Mouse (Mus musculus): Measurements from ENCODE around the gene Ubr1. TPM values are rescaled to one million over a fixed set of nuclear protein-coding genes. Genes with fewer than 3 reads are reported as not detected.
"Not testable (repeated sequence)": the region's sequence is repeated elsewhere in the genome, so short reads cannot be mapped to it uniquely, and the experiment has no call there.

The Ubr1 gene
- polyA plus RNA-seq, 1 experiment from 2014 or later = 14.1 TPM

DNA sequence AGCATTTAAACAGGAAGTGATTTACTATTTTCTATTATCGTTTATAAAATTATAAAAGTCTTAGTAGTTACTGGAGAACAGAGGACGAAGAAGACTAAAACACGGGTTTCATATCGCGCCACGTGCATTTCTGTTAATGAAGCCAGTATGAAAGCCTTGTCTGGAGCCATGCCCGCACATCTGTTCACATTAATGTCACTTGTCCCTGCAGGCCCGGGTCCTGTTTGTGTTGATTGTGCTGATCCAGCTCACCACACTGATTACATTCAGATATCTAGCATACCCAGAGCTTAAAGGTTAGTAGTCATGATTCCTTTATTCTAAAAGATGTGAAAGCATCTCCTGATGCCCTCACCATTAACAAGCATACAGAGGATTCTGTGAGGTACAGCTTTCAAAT, 28.3 kb upstream of the Ubr1 start:
- no peaks in the 10 kb centered on the region for H3K27me3 ChIP-seq
- DNase-seq (no peak), ATAC-seq (ENCODE audit: low read depth) (peak; percentile 69)
- H3K27ac ChIP-seq = no peak overlapping the region
- H3K4me3 ChIP-seq (replicated peaks) = no peak overlapping the region
- H3K9ac ChIP-seq = no peak overlapping the region
- 62% methylated on average over 8 of the region's 8 CpGs for WGBS (ENCODE audit: insufficient replicate concordance)
- no peaks in the 10 kb centered on the region for H3K36me3 ChIP-seq
- H3K4me1 ChIP-seq (replicated peaks) = peaks cover 8% of the 10 kb centered on the region
- no peak overlapping the region for H3K4me2 ChIP-seq
- H3K9me3 ChIP-seq (replicated peaks) = no peaks in the 10 kb centered on the region

DNA sequence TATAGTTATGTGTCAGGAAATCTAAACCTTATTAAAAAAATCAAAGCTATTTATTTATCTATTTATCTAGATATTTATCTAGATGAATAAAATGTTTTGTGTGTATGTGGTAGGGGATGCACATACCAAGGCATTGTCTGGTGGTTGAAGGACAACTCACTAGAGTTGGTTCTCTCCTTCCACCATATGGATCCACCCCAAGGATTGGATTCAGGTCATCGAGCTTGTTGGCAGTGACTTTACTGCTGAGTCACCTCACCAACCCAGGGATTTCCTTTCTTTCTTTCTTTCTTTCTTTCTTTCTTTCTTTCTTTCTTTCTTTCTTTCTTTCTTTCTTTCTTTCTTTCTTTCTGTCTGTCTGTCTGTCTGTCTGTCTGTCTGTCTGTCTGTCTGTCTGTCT, 26.1 kb upstream of the Ubr1 start:
- not testable (repeated sequence) for H3K27ac ChIP-seq; ATAC-seq (ENCODE audit: low read depth); H3K27me3 ChIP-seq; H3K9me3 ChIP-seq (replicated peaks); DNase-seq; H3K9ac ChIP-seq; H3K4me3 ChIP-seq (replicated peaks); H3K36me3 ChIP-seq; H3K4me2 ChIP-seq
- H3K4me1 ChIP-seq (replicated peaks) = peaks cover 11% of the 10 kb centered on the region
- 46% methylated on average over 1 of the region's 1 CpGs for WGBS (ENCODE audit: insufficient replicate concordance)

DNA sequence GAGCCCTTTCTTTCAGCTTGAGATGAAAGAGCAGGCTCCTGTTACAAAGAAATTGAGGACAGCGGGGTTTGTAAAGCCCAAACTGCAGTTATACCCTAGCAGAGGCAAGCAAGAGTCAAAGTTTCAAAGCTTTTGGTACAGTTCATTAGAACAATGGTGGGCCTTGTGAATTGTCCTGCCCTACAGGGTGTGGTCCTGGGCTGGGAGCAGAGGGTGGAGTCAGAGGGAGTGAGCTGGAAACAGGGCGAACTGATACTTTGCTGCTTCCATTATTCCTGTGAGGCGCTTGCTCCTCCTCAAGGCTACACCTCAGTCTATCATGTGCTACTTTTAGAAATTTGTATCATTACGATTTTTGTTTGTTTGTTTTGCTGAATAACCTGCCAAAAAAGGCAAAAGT, 20.7 kb upstream of the Ubr1 start:
- Histone ChIP-seq H3K4me1 (replicated peaks) (peaks cover 11% of the 10 kb centered on the region), H3K4me2 (no peak overlapping the region), H3K4me3 (replicated peaks) (no peak overlapping the region), H3K27ac (no peak overlapping the region), H3K27me3 (no peaks in the 10 kb centered on the region), H3K36me3 (no peaks in the 10 kb centered on the region), H3K9ac (no peak overlapping the region), H3K9me3 (replicated peaks) (no peaks in the 10 kb centered on the region)
- DNase-seq = no peak
- 67% methylated on average over 4 of the region's 4 CpGs for WGBS (ENCODE audit: insufficient replicate concordance)
- ATAC-seq (ENCODE audit: low read depth) = no peak

DNA sequence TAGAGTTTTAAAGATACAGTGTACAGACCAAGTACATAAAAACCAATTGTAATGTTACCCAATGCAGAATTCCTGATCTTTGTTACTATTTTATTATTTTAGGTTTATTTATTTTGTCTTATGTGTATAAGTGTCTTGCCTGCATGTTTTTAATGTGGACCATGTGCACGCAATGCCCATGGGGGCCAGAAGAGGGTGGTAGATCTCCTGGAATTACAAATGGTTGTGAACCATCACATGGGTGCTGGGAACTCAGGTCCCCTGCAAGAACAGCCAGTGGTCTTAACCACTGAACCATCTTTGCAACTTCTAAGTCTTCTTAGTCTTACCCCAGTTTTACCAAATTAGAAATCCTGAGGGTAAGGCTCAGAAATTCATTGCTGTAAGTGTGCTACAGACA, 14.7 kb upstream of the Ubr1 start:
- H3K27me3 ChIP-seq = no peaks in the 10 kb centered on the region
- no peaks in the 10 kb centered on the region for H3K9me3 ChIP-seq (replicated peaks)
- no peak overlapping the region for H3K4me2 ChIP-seq
- no peak overlapping the region for H3K4me3 ChIP-seq (replicated peaks)
- ATAC-seq (ENCODE audit: low read depth) (no peak), DNase-seq (no peak)
- no peaks in the 10 kb centered on the region for H3K36me3 ChIP-seq
- 86% methylated on average over 1 of the region's 1 CpGs for WGBS (ENCODE audit: insufficient replicate concordance)
- 0 out of 2 replicates have a peak, but pooled peaks cover 2% of the 10 kb centered on the region for H3K4me1 ChIP-seq (replicated peaks)
- no peak overlapping the region for H3K27ac ChIP-seq
- H3K9ac ChIP-seq = no peak overlapping the region

DNA sequence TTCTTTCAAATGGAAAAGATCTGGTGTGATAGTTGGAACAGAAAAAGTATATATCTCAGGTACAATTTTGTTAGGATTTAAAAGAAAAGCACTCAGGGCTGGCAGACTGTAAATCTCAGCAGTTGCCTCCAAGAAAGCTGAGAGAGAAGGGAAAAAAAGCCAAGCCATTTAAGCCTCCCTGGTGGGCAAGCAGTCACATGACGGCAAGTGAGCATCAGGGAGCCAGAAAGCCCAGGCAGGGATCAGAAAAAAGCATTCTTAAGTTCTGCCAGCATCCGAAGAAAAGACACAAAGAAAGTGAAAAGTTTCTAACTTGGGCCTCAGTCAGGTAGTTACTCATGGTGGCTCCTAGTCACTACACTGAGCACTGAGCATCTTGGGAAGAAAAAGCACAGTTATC, 13.1 kb upstream of the Ubr1 start:
- Histone ChIP-seq H3K9ac (no peak overlapping the region), H3K36me3 (no peaks in the 10 kb centered on the region), H3K4me2 (no peak overlapping the region), H3K27me3 (no peaks in the 10 kb centered on the region), H3K27ac (no peak overlapping the region), H3K4me3 (replicated peaks) (no peak overlapping the region), H3K9me3 (replicated peaks) (no peaks in the 10 kb centered on the region), H3K4me1 (replicated peaks) (no peaks in the 10 kb centered on the region)
- WGBS (ENCODE audit: insufficient replicate concordance) = 61% methylated on average over 2 of the region's 2 CpGs
- no peak for DNase-seq
- no peak for ATAC-seq (ENCODE audit: low read depth)

DNA sequence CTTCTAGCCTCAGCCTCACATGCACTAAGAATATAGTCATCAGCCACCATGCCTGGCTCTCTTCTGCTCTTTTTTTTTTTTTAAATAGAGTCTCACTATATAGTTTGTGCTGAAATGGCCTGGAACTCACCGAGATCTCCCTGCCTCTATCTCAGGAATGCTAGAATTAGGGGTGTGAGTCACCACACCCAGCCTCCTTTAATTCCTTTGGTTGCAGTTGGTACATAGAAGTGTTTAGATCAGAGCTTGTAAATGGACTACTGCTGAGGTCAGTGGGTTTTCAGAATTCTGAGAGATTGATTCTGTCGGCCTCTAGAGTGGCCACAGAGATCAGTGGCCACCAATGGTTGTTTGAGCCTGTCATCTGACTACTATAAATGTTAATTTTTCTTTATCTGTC, 10.3 kb upstream of the Ubr1 start:
- 47% methylated on average over 2 of the region's 2 CpGs for WGBS (ENCODE audit: insufficient replicate concordance)
- H3K4me3 ChIP-seq (replicated peaks) = no peak overlapping the region
- H3K27me3 ChIP-seq = no peaks in the 10 kb centered on the region
- ATAC-seq (ENCODE audit: low read depth) (no peak), DNase-seq (no peak)
- H3K36me3 ChIP-seq = no peaks in the 10 kb centered on the region
- H3K4me1 ChIP-seq (replicated peaks) = peaks cover 18% of the 10 kb centered on the region
- no peak overlapping the region for H3K9ac ChIP-seq
- H3K27ac ChIP-seq = no peak overlapping the region
- no peak overlapping the region for H3K4me2 ChIP-seq
- H3K9me3 ChIP-seq (replicated peaks) = no peaks in the 10 kb centered on the region

DNA sequence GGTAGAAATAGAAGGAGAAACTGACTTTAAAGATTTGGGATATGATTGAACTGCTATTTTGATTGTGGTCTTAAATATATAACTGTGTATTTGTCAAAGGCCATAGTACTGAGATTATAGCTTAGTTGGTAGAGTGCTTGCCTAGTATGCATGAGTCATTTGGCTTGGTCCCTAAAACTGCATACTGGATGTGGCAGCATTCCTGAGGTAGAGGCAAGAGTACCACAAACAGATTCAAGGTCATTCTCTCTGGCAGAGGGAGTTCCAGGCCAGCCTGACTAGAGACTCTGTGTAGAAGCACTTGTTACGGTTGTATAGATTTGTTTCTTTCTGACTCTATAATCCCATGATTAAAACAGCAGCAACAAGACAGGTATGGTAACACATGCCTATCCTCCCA, 9.3 kb upstream of the Ubr1 start:
- no peak for DNase-seq
- WGBS (ENCODE audit: insufficient replicate concordance) = 80% methylated on average over 1 of the region's 1 CpGs
- Histone ChIP-seq H3K27ac (no peak overlapping the region), H3K9ac (no peak overlapping the region), H3K9me3 (replicated peaks) (no peaks in the 10 kb centered on the region), H3K4me3 (replicated peaks) (no peak overlapping the region), H3K4me2 (no peak overlapping the region), H3K27me3 (no peaks in the 10 kb centered on the region), H3K36me3 (no peaks in the 10 kb centered on the region), H3K4me1 (replicated peaks) (peaks cover 20% of the 10 kb centered on the region)
- ATAC-seq (ENCODE audit: low read depth) = no peak

DNA sequence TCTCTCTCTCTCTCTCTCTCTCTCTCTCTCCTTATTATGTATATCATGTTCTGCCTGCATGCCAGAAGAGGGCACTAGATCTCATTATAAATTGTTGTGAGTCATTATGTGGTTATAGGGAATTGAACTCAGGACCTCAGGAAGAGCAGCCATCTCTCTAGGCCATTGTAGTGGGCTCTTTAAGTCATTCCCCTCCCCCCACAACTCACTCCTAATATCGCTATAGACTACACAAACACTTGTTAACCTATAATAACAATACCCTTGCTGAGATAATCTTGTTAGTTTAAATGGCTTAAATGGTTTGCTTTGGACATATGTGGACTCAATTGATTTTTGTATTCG, 8.2 kb upstream of the Ubr1 start:
- Histone ChIP-seq H3K9ac (no peak overlapping the region), H3K27me3 (no peaks in the 10 kb centered on the region), H3K27ac (no peak overlapping the region), H3K4me2 (no peak overlapping the region), H3K36me3 (no peaks in the 10 kb centered on the region), H3K4me1 (replicated peaks) (peaks cover 26% of the 10 kb centered on the region), H3K4me3 (replicated peaks) (no peak overlapping the region), H3K9me3 (replicated peaks) (no peaks in the 10 kb centered on the region)
- WGBS (ENCODE audit: insufficient replicate concordance) = 62% methylated on average over 2 of the region's 2 CpGs
- DNase-seq (no peak), ATAC-seq (ENCODE audit: low read depth) (no peak)

DNA sequence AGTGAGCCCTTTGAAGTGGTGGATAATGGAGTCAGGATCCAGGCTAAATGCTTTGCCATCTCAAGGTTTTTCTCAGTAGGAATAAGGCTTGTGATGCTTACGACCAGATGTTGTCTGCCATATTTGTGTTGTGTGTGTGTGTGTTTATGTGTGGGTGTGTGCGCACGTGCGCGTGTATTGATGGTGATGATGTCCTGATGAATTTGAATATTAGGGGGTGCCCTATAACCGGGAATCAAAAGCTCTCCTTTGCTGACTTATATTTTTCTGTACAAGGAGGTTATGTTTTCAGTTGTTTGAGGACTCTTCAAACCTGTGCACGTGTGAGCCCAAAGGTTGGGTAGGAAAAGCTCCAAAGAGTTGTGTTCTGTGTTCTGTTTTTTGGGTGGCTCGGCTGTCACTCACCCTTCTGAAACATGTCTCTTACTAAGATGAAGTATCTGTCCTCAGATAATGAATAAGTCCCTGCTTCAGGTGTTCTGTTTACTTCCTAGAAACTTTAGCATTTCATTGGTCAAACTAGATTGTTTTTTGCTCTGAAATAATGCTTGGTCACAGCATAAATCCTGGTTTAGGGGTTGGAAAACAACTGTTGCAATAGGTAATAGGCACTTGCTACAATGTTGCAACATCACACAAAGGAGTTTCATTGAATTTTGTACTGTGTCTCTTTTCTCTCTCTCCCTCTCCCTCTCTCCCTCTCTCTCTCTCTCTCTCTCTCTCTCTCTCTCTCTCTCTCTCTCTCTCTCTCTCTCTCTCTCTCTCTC, 7.6 kb upstream of the Ubr1 start:
- no peaks in the 10 kb centered on the region for H3K36me3 ChIP-seq
- no peaks in the 10 kb centered on the region for H3K9me3 ChIP-seq (replicated peaks)
- peak overlapping the region; percentile 87 for H3K4me2 ChIP-seq
- H3K4me3 ChIP-seq (replicated peaks) = peak overlapping the region; percentile 78
- H3K27ac ChIP-seq = peak overlapping the region; percentile 99
- ATAC-seq (ENCODE audit: low read depth) (no peak), DNase-seq (no peak)
- H3K27me3 ChIP-seq = no peaks in the 10 kb centered on the region
- H3K9ac ChIP-seq = no peak overlapping the region
- H3K4me1 ChIP-seq (replicated peaks) = peaks cover 31% of the 10 kb centered on the region
- WGBS (ENCODE audit: insufficient replicate concordance) = 80% methylated on average over 8 of the region's 8 CpGs

DNA sequence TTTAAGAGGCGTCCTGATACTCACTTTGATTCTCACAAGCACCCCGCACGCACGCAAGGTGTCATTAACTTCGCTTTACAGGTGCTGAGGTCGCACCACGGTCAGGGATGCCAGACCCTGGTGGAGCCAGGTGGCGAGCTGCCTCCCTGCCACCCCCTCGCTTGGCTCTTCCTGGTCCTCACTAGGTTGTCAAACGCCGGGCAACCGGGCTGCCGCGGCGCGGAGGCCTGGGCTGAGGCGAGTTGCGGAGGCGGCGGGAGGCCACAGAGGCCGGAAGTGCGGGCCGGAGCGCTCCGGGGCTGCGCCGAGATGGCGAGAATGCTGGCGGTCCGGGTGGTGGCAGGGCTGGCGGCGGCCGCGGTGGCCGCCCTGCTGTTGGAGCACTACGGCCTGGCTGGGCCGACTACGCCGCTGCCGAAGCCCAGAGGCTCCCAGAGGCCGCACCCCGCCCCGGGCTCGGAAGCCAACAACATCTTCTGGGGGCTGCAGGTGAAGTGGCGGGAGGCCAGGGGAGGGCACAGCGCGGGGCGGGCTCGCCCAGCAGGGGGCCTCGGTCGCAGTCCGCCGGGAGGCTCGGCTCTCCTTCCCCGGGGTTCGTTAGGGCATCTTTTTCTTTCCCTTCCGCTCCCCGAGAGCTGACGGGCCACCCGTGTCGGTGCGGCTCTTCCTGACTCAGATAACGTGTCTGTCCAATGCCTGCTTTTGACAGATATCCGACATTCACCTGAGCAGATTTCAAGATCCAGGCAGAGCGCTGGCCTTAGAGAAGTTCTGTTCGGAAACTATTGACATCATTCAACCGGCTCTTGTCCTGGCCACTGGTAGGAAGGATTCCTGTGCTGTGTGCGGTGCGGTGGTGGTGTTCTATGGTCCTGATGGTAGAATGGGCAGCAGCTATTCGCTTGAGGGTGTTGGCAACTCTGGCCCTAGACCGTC, 6.7 kb upstream of the Ubr1 start, which contains the start of gene Tmem62:
Tmem62 (plus strand) TSS at position 28 of the 936 bp plus-strand sequence.
- peaks cover 37% of the 10 kb centered on the region for H3K4me1 ChIP-seq (replicated peaks)
- 2% methylated on average over 63 of the region's 71 CpGs for WGBS (ENCODE audit: insufficient replicate concordance)
- peak; percentile 84 for ATAC-seq (ENCODE audit: low read depth)

DNA sequence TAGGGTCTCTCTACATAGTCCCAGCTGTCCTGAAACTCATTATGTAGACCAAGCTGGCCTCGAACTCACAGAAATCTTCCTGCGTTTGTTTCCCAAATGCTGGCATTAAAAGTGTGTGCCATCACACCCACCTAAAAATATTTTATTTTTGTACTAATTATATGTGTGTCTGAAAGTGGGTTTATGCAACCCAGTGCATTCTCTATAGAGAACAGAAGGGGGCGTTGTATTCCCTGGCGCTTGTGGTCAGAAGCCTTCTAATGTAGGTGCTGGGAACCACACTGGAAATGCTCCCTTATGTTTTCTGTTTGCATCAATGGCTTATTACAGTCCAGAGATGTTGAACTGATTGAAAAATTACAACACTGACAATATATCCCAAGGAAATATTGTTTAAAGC, 5.8 kb upstream of the Ubr1 start:
- Histone ChIP-seq H3K9ac (peak overlapping the region; percentile 7; the same call in 1 of the 2 replicates), H3K4me2 (peak overlapping the region; percentile 87), H3K4me1 (replicated peaks) (peaks cover 45% of the 10 kb centered on the region), H3K27ac (peak overlapping the region; percentile 61), H3K9me3 (replicated peaks) (no peaks in the 10 kb centered on the region), H3K27me3 (no peaks in the 10 kb centered on the region), H3K4me3 (replicated peaks) (peak overlapping the region; percentile 78), H3K36me3 (no peaks in the 10 kb centered on the region)
- ATAC-seq (ENCODE audit: low read depth) = no peak
- DNase-seq = no peak
- WGBS (ENCODE audit: insufficient replicate concordance) = 43% methylated on average over 4 of the region's 4 CpGs

More for the DNA sequence above, 6.7 kb upstream of the Ubr1 start, which contains the start of gene Tmem62:
- H3K36me3 ChIP-seq = no peaks in the 10 kb centered on the region
- DNase-seq = peak; percentile 67
- H3K4me2 ChIP-seq = peak within 1 kb of the TSS; percentile 87
- no peaks in the 10 kb centered on the region for H3K9me3 ChIP-seq (replicated peaks)
- no peaks in the 10 kb centered on the region for H3K27me3 ChIP-seq
- peak within 1 kb of the TSS; percentile 90 for H3K9ac ChIP-seq
- peak within 1 kb of the TSS; percentile 99 for H3K27ac ChIP-seq
- peak within 1 kb of the TSS; percentile 78 for H3K4me3 ChIP-seq (replicated peaks)

All from liver, embryonic 13.5 days (tissue).